Mouse (Mus musculus) liver, embryonic 16.5 days (tissue): ENCODE data around the gene Ccdc73. TPM values are rescaled to one million over a fixed set of nuclear protein-coding genes. Genes with fewer than 3 reads are reported as not detected.

Experiments
- ATAC-seq: fragments of 200-750 bp; cut with Nextera tagmentation; 2 replicates; pipeline ENCODE4 v1.8.0; 2017; ENCODE audit warnings: low read depth, mild to moderate bottlenecking, moderate number of reproducible peaks, moderate library complexity
- H3K27ac ChIP-seq: fragments of 300-500 bp; sonication (generic); 2 replicates; pipeline ENCODE4 v1.5.1; 2014; ENCODE audit warnings: mild to moderate bottlenecking, low read length
- H3K27me3 ChIP-seq: fragments of 300-500 bp; sonication (generic); 2 replicates; pipeline ENCODE4 v1.6.1; 2014; ENCODE audit warnings: low read depth, low read length, mixed read lengths; ENCODE audit not compliant: control insufficient read depth, insufficient read depth
- H3K36me3 ChIP-seq: fragments of 300-500 bp; sonication (generic); 2 replicates; pipeline ENCODE4 v1.6.1; 2014; ENCODE audit warnings: mild to moderate bottlenecking; ENCODE audit not compliant: control insufficient read depth, insufficient read depth
- H3K4me1 ChIP-seq: fragments of 300-500 bp; sonication (generic); 2 replicates; pipeline ENCODE4 v1.6.1; 2014; ENCODE audit warnings: low read depth, low read length, mixed read lengths; ENCODE audit not compliant: control insufficient read depth
- H3K4me2 ChIP-seq: fragments of 300-500 bp; sonication (generic); 2 replicates; pipeline ENCODE4 v1.6.1; 2014; ENCODE audit warnings: low read depth, low read length, mixed read lengths
- H3K4me3 ChIP-seq: fragments of 300-500 bp; sonication (generic); 2 replicates; pipeline ENCODE4 v1.5.1; 2014; ENCODE audit warnings: low read depth, mild to moderate bottlenecking, low read length
- H3K9ac ChIP-seq: fragments of 300-500 bp; sonication (generic); 2 replicates; pipeline ENCODE4 v1.6.1; 2014; ENCODE audit warnings: low read depth, low read length
- H3K9me3 ChIP-seq: fragments of 300-500 bp; sonication (generic); replicated peaks from 2 replicates; pipeline ENCODE4 v1.6.1; 2016; ENCODE audit warnings: low read length; ENCODE audit not compliant: control insufficient read depth
- WGBS: fragments of 180-500 bp; shearing (Covaris S2); extraction: QIAGEN DNeasy Blood & Tissue Kit; methylation state at CpG from one replicate; pipeline ENCODE4 v1.1.7; 2014; ENCODE audit not compliant: insufficient replicate concordance; 5-methylcytosine and 5-hydroxymethylcytosine counted together
- polyA plus RNA-seq: library from polyadenylated mRNA; unstranded; fragments of >200 nt; fragmentation: Nextera tagmentation; extraction: Ambion mirVana; gene quantifications from 2 replicates; pipeline ENCODE4 v1.2.1, GENCODE M21; 2015

Ccdc73 gene
- polyA plus RNA-seq, 1 experiment from 2014 or later: 2.1 TPM

GRCm38 (mm10) chr2:104915709-104916108, 48.1 kb downstream of the Ccdc73 start:
- no peak for ATAC-seq
- WGBS: 61% methylated on average over 3 of the region's 3 CpGs
- H3K4me3 ChIP-seq: no peak overlapping the region

GRCm38 (mm10) chr2:104964492-104964891, 96.9 kb downstream of the Ccdc73 start:
- Histone ChIP-seq H3K9ac (no peak overlapping the region), H3K4me1 (no peaks in the 10 kb centered on the region), H3K27ac (no peak overlapping the region), H3K9me3 (no peaks in the 10 kb centered on the region), H3K27me3 (no peaks in the 10 kb centered on the region), H3K4me3 (no peak overlapping the region), H3K36me3 (no peaks in the 10 kb centered on the region), H3K4me2 (no peak overlapping the region)
- ATAC-seq: no peak
- 20% methylated on average over 1 of the region's 1 CpGs for WGBS

More at GRCm38 (mm10) chr2:104915709-104916108, 48.1 kb downstream of the Ccdc73 start:
- no peak overlapping the region for H3K27ac ChIP-seq
- H3K9me3 ChIP-seq: no peaks in the 10 kb centered on the region
- no peaks in the 10 kb centered on the region for H3K4me1 ChIP-seq
- H3K27me3 ChIP-seq: no peaks in the 10 kb centered on the region
- H3K36me3 ChIP-seq: no peaks in the 10 kb centered on the region
- H3K4me2 ChIP-seq: no peak overlapping the region
- no peak overlapping the region for H3K9ac ChIP-seq

- WGBS: 42% methylated on average over 2 of the region's 2 CpGs
- no peak overlapping the region for H3K27ac ChIP-seq
- H3K36me3 ChIP-seq: no peaks in the 10 kb centered on the region
- H3K4me1 ChIP-seq: no peaks in the 10 kb centered on the region
- ATAC-seq: no peak
- H3K4me3 ChIP-seq: no peak overlapping the region
- H3K27me3 ChIP-seq: no peaks in the 10 kb centered on the region
- H3K4me2 ChIP-seq: no peak overlapping the region
- H3K9me3 ChIP-seq: no peaks in the 10 kb centered on the region
- H3K9ac ChIP-seq: no peak overlapping the region
Observed at GRCm38 (mm10) chr2:104981712-104982111, 114.1 kb downstream of the Ccdc73 start.

- H3K27me3 ChIP-seq: no peaks in the 10 kb centered on the region
- 23% methylated on average over 3 of the region's 3 CpGs for WGBS
- H3K4me1 ChIP-seq: no peaks in the 10 kb centered on the region
- H3K27ac ChIP-seq: no peak overlapping the region
- no peak for ATAC-seq
- H3K36me3 ChIP-seq: no peaks in the 10 kb centered on the region
- no peak overlapping the region for H3K4me2 ChIP-seq
- no peak overlapping the region for H3K9ac ChIP-seq
- H3K4me3 ChIP-seq: no peak overlapping the region
- H3K9me3 ChIP-seq: no peaks in the 10 kb centered on the region
Observed at GRCm38 (mm10) chr2:104985796-104986195, 118.2 kb downstream of the Ccdc73 start.

- H3K4me3 ChIP-seq: no peak overlapping the region
- H3K4me2 ChIP-seq: no peak overlapping the region
- no peaks in the 10 kb centered on the region for H3K4me1 ChIP-seq
- H3K36me3 ChIP-seq: no peaks in the 10 kb centered on the region
- no peak overlapping the region for H3K27ac ChIP-seq
- 83% methylated on average over 1 of the region's 1 CpGs for WGBS
- H3K27me3 ChIP-seq: no peaks in the 10 kb centered on the region
- H3K9me3 ChIP-seq: no peaks in the 10 kb centered on the region
- no peak overlapping the region for H3K9ac ChIP-seq
- ATAC-seq: no peak
Observed at GRCm38 (mm10) chr2:104988974-104989373, 121.4 kb downstream of the Ccdc73 start.

- no peak for ATAC-seq
- H3K27ac ChIP-seq: no peak overlapping the region
- no peak overlapping the region for H3K9ac ChIP-seq
Observed at GRCm38 (mm10) chr2:104994436-104994835, 126.8 kb downstream of the Ccdc73 start.

GRCm38 (mm10) chr2:104996201-104996600, 128.6 kb downstream of the Ccdc73 start:
- WGBS: 61% methylated on average over 3 of the region's 3 CpGs
- no peak overlapping the region for H3K4me2 ChIP-seq
- H3K4me1 ChIP-seq: no peaks in the 10 kb centered on the region
- H3K9me3 ChIP-seq: no peaks in the 10 kb centered on the region
- no peak for ATAC-seq
- H3K36me3 ChIP-seq: peaks cover 10% of the 10 kb centered on the region; the same call in 1 of the 2 replicates
- H3K27me3 ChIP-seq: no peaks in the 10 kb centered on the region
- H3K9ac ChIP-seq: no peak overlapping the region
- no peak overlapping the region for H3K27ac ChIP-seq
- H3K4me3 ChIP-seq: no peak overlapping the region

More at GRCm38 (mm10) chr2:104994436-104994835, 126.8 kb downstream of the Ccdc73 start:
- WGBS: 63% methylated on average over 2 of the region's 2 CpGs
- Histone ChIP-seq H3K4me1 (no peaks in the 10 kb centered on the region), H3K27me3 (no peaks in the 10 kb centered on the region), H3K9me3 (no peaks in the 10 kb centered on the region), H3K4me3 (no peak overlapping the region), H3K36me3 (peaks cover 5% of the 10 kb centered on the region; the same call in 1 of the 2 replicates), H3K4me2 (no peak overlapping the region)

GRCm38 (mm10) chr2:105007236-105007635, 139.6 kb downstream of the Ccdc73 start:
- H3K27ac ChIP-seq: no peak overlapping the region
- no peak overlapping the region for H3K9ac ChIP-seq
- H3K4me2 ChIP-seq: no peak overlapping the region
- H3K36me3 ChIP-seq: peaks cover 28% of the 10 kb centered on the region
- no peak overlapping the region for H3K4me3 ChIP-seq
- H3K9me3 ChIP-seq: no peaks in the 10 kb centered on the region
- H3K4me1 ChIP-seq: no peaks in the 10 kb centered on the region
- H3K27me3 ChIP-seq: no peaks in the 10 kb centered on the region
- no peak for ATAC-seq

- Histone ChIP-seq H3K4me3 (peak overlapping the region; percentile 69), H3K4me2 (peak overlapping the region; percentile 57), H3K27me3 (no peaks in the 10 kb centered on the region), H3K36me3 (peaks cover 15% of the 10 kb centered on the region), H3K27ac (peak overlapping the region; percentile 3), H3K9ac (peak overlapping the region; percentile 72), H3K4me1 (peaks cover 15% of the 10 kb centered on the region), H3K9me3 (no peaks in the 10 kb centered on the region)
- under 1% methylated on average over 43 of the region's 43 CpGs for WGBS
- peak; percentile 28 for ATAC-seq
Observed at GRCm38 (mm10) chr2:105016192-105016966, 148.8 kb downstream of the Ccdc73 start.
